Mouse (Mus musculus): ENCODE measurements around the gene Olfr1310.
"Not testable (repeated sequence)": the region's sequence is repeated elsewhere in the genome, so short reads cannot be mapped to it uniquely, and the experiment has no call there.

The Olfr1310 gene

DNA sequence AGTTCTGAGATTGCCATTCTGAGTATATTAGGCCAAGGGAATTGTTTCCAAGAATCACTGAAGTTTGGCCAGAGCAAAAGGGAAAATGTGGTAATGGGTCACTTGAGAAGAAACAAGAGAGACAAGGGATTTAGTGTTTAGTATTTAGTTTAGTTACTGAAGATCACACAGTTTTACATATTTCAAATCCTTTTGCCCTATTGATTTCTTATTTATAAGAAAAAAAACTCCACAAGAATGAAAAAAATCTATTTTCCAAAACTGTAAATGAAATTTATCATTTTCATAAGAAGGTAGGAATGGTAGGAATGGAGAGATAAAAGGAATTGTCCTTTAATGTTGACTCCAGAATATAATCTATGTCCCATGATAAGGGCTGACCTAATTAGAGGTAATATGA is at the start of gene Olfr1310:
Olfr1310 (minus strand) TSS at position 101 of the 400 bp plus-strand sequence.
- DNase-seq (ENCODE audit: low spot score) = no peak

DNA sequence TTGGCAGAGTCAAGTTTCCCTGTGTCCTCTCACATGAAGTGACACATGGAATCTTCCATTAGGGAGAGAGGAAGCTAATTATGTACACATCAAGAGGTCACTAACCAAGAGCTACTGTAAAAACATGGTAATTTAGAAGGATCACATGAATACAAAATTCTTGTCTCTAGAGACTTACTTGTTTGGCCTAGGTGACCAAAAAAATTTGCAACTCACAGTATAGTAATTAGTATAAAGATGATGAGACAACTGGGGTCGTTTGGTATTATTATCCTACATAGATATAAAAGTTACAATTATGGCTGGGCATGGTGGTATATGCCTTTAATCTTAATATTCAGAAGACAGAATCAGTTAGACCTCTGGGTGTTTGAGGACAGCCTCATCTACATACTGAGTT is 37.6 kb upstream of the Olfr1310 start, which contains the start of gene Olfr1312:
Olfr1312 (minus strand) TSS at position 101 of the 400 bp plus-strand sequence.
- no peak for DNase-seq (ENCODE audit: low spot score)

DNA sequence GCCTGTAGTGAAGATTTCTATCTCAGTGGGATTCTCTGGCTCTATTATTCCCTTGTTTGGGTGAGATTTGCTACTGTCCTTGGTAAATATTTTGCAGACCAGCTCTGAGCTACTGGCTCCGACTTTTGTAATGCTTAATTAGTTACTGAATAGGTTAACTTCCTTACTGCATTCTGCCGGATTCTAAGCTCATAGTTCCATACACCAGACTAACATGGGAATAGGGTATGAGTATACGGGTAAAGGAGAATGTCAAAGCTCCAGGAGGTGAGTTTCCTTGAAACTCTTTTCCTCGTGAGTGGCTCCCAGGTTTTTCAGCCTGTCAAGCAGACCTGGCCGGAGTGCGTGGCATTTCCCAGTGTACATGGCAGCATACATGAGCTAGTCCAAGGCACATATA is 14.5 kb upstream of the Olfr1310 start:
- not testable (repeated sequence) for DNase-seq (ENCODE audit: low spot score)

DNA sequence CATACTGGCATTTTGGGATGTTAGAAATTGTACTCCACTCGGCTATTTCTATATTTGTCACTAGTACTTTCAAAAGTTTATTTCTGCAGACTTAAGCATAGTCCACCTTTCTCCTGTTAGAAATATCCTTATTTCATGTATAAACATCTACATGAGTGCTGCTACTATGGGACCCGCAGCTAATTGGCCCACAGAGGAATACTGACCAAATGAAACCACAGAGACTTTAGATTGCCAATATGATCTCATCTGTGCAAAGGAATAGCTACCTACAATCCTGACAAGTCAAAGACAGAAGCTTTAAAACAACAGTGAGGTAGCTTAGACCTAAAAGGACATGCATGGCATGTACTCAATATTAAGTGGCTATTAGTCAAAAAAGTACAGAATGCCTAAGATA is 11.8 kb upstream of the Olfr1310 start, which contains the start of gene Olfr1311:
Olfr1311 (minus strand) TSS at position 101 of the 400 bp plus-strand sequence.
- DNase-seq (ENCODE audit: low spot score) = no peak

DNA sequence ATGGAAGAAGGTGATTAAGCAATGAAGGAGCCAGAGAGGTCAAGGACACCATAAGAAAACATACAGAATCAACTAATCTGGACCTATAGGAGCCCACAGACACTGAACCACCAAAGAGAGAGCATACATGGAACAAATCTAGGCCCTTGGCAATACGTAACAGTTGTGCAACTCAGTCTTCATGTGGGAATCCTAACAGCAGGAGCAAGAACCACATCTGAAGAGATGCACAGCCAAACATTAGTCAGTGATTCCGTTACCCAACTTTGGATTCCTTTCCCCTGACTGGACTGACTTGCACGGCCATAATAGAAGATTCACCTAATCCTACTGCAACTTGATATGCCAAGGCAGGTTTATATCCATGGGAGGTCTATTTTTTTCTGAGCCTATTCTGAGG is 2.4 kb upstream of the Olfr1310 start:
- no peak for DNase-seq (ENCODE audit: low spot score)

DNA sequence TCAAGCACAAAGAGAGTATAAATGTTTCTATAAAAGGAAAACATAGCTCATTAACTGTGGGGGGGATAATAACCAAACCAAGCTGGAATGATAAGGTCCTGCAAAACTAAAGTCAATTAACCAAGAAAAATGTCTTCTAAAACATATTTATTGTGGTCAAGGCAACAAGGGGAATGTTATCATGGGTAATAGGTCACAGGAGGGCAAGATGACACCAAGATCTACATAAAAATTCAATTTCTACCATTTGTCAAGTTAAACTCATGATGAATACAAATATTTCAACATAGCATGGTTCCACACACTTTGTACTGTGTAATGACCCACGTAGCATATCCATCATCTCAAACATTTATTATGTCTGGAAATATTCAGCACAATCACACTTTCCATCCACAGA is 22.3 kb downstream of the Olfr1310 start, which contains the start of gene Olfr1309:
Olfr1309 (minus strand) TSS at position 101 of the 400 bp plus-strand sequence.
- no peak for DNase-seq (ENCODE audit: low spot score)

DNA sequence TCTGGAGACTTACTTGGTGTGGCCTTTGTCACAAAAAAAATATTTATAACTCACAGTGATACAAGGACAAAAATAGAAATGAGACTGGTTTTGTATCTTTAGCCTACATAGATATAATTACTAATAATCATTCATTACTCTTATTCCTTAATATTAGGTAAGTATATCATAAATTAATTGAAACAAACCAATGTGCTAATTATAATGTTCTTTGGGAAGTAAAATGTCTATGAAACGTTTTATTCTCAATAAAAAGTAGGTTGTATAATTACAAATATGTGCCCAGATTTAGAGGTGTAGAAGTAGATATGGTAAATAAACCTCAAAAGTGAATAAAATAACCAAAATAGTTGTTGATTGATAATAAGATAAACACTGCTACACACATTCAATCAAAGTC is 47.7 kb downstream of the Olfr1310 start, which contains the start of gene Olfr1308:
Olfr1308 (minus strand) TSS at position 101 of the 400 bp plus-strand sequence.
- DNase-seq (ENCODE audit: low spot score) = no peak

All from adipocyte (in vitro differentiated cells).